Mouse (Mus musculus) stomach, embryonic 14.5 days (tissue): ENCODE measurements around the gene Dpm3. TPM values are rescaled to one million over a fixed set of nuclear protein-coding genes. Genes with fewer than 3 reads are reported as not detected.
A peak's percentile ranks its signal among the peaks of the same experiment; 100 is the strongest.

Experiments used
- ATAC-seq: fragments of 200-750 bp; cut with Nextera tagmentation; 2 replicates; pipeline ENCODE4 v1.8.0; 2017; ENCODE audit warnings: low read depth, moderate TSS enrichment; ENCODE audit not compliant: insufficient number of reproducible peaks, insufficient read depth, low FRiP score
- H3K27ac ChIP-seq: fragments of 300-500 bp; sonication (generic); 2 replicates; pipeline ENCODE4 v1.5.1; 2014; ENCODE audit warnings: mild to moderate bottlenecking, low read length, moderate library complexity, mixed read lengths
- H3K27me3 ChIP-seq: fragments of 300-500 bp; sonication (generic); 2 replicates; pipeline ENCODE4 v1.6.1; 2014; ENCODE audit warnings: low read length, control low read depth, mixed read lengths; ENCODE audit not compliant: control insufficient read depth, insufficient read depth
- H3K36me3 ChIP-seq: fragments of 300-500 bp; sonication (generic); 2 replicates; pipeline ENCODE4 v1.6.1; 2014; ENCODE audit warnings: mild to moderate bottlenecking, control low read depth, low read length, moderate library complexity, mixed read lengths; ENCODE audit not compliant: control insufficient read depth, insufficient read depth
- H3K4me1 ChIP-seq: fragments of 300-500 bp; sonication (generic); 2 replicates; pipeline ENCODE4 v1.6.1; 2014; ENCODE audit warnings: low read length, control low read depth, mixed read lengths; ENCODE audit not compliant: control insufficient read depth, insufficient read depth
- H3K4me2 ChIP-seq: fragments of 300-500 bp; sonication (generic); replicated peaks from 2 replicates; pipeline ENCODE4 v1.6.1; 2014; ENCODE audit warnings: low read depth, low read length, control low read depth
- H3K4me3 ChIP-seq: fragments of 300-500 bp; sonication (generic); 2 replicates; pipeline ENCODE4 v1.5.1; 2014; ENCODE audit warnings: low read depth, low read length, control low read depth
- H3K9ac ChIP-seq: fragments of 300-500 bp; sonication (generic); replicated peaks from 2 replicates; pipeline ENCODE4 v1.6.1; 2014; ENCODE audit warnings: low read depth, mild to moderate bottlenecking, control low read depth, low read length, moderate library complexity, mixed read lengths
- H3K9me3 ChIP-seq: fragments of 300-500 bp; sonication (generic); 2 replicates; pipeline ENCODE4 v1.6.1; 2016; ENCODE audit warnings: low read depth, low read length, control low read depth; ENCODE audit not compliant: control insufficient read depth
- WGBS: fragments of 180-500 bp; shearing (Covaris S2); extraction: QIAGEN DNeasy Blood & Tissue Kit; methylation state at CpG from one replicate; pipeline ENCODE4 v1.1.7; 2014; 5-methylcytosine and 5-hydroxymethylcytosine counted together
- microRNA counts: library from miRNA; unstranded; fragments of <30 nt; microRNA quantifications from one replicate; lab custom pipeline; 2016
- microRNA-seq: library from miRNA; unstranded; fragments of <30 nt; microRNA quantifications from one replicate; pipeline ENCODE4, GENCODE M21; 2016
- polyA plus RNA-seq: library from polyadenylated mRNA; unstranded; fragments of >200 nt; fragmentation: Nextera tagmentation; extraction: Ambion mirVana; gene quantifications from 2 replicates; pipeline ENCODE4 v1.2.1, GENCODE M21; 2014

Dpm3 gene
- polyA plus RNA-seq, 1 experiment from 2014 or later: 186 TPM

- Histone ChIP-seq H3K4me3 (no peak overlapping the region), H3K4me1 (no peaks in the 10 kb centered on the region), H3K36me3 (no peaks in the 10 kb centered on the region), H3K27me3 (no peaks in the 10 kb centered on the region), H3K9me3 (no peaks in the 10 kb centered on the region), H3K4me2 (no peak overlapping the region), H3K27ac (no peak overlapping the region), H3K9ac (no peak overlapping the region)
- ATAC-seq: peak; percentile 74
- 3% methylated on average over 9 of the region's 9 CpGs for WGBS
These were observed 48.9 kb downstream of the Dpm3 start for GRCm38 (mm10) chr3:89308089-89308488.

GRCm38 (mm10) chr3:89314340-89314739 lies 55.2 kb downstream of the Dpm3 start:
- Histone ChIP-seq H3K36me3 (no peaks in the 10 kb centered on the region), H3K9me3 (no peaks in the 10 kb centered on the region), H3K4me1 (peaks cover 30% of the 10 kb centered on the region), H3K27ac (no peak overlapping the region), H3K4me2 (no peak overlapping the region), H3K27me3 (peaks cover 11% of the 10 kb centered on the region; the same call in 1 of the 2 replicates), H3K9ac (no peak overlapping the region), H3K4me3 (no peak overlapping the region)
- 54% methylated on average over 5 of the region's 5 CpGs for WGBS
- no peak for ATAC-seq

- WGBS: 44% methylated on average over 2 of the region's 2 CpGs
- Histone ChIP-seq H3K27me3 (peaks cover 11% of the 10 kb centered on the region; the same call in 1 of the 2 replicates), H3K9me3 (no peaks in the 10 kb centered on the region), H3K36me3 (no peaks in the 10 kb centered on the region), H3K27ac (no peak overlapping the region), H3K9ac (no peak overlapping the region), H3K4me3 (peak overlapping the region; percentile 29; the same call in 1 of the 2 replicates), H3K4me1 (peaks cover 35% of the 10 kb centered on the region), H3K4me2 (peak overlapping the region; percentile 69)
- ATAC-seq: no peak
These were observed 55.6 kb downstream of the Dpm3 start for GRCm38 (mm10) chr3:89314791-89315190.

GRCm38 (mm10) chr3:89315195-89315929 lies 56.2 kb downstream of the Dpm3 start:
- peaks cover 40% of the 10 kb centered on the region for H3K4me1 ChIP-seq
- WGBS: 7% methylated on average over 26 of the region's 26 CpGs
- H3K27ac ChIP-seq: no peak overlapping the region
- no peak for ATAC-seq
- H3K9me3 ChIP-seq: no peaks in the 10 kb centered on the region
- H3K4me2 ChIP-seq: peak overlapping the region; percentile 69
- no peaks in the 10 kb centered on the region for H3K36me3 ChIP-seq
- peak overlapping the region; percentile 29 for H3K4me3 ChIP-seq
- no peak overlapping the region for H3K9ac ChIP-seq
- peaks cover 12% of the 10 kb centered on the region; the same call in 1 of the 2 replicates for H3K27me3 ChIP-seq

GRCm38 (mm10) chr3:89315930-89316831 lies 57.0 kb downstream of the Dpm3 start:
- Histone ChIP-seq H3K27ac (no peak overlapping the region), H3K36me3 (no peaks in the 10 kb centered on the region), H3K27me3 (peaks cover 15% of the 10 kb centered on the region; the same call in 1 of the 2 replicates), H3K4me2 (peak overlapping the region; percentile 69), H3K9ac (no peak overlapping the region), H3K4me3 (peak overlapping the region; percentile 29), H3K4me1 (peaks cover 48% of the 10 kb centered on the region), H3K9me3 (no peaks in the 10 kb centered on the region)
- ATAC-seq: peak; percentile 16; the same call in 1 of the 2 replicates
- WGBS: 13% methylated on average over 40 of the region's 40 CpGs

MicroRNAs encoded within 50 kb of the gene (microRNA counts, 519-probe panel; counts per million panel counts)
- microRNA mmu-miR-92b (lab: Ali Mortazavi, UCI): not detected

Small RNA genes within 50 kb of the gene (microRNA-seq; reads per million reads assigned to microRNA genes)
- gene Mir92b: 309 reads per million, percentile 61 among the genes with 10 or more reads in this experiment

Other genes with a start within 250 kb of the Dpm3 start
- gene Rusc1, start 166.0 kb upstream of the Dpm3 start, polyA plus RNA-seq: 19.2 and 19.5 TPM in 2 replicates
- gene Gm43738, start 158.3 kb upstream of the Dpm3 start, polyA plus RNA-seq: not detected in 2 replicates
- gene Fdps, start 157.4 kb upstream of the Dpm3 start, polyA plus RNA-seq: 247 and 278 TPM in 2 replicates
- gene Pklr, start 123.2 kb upstream of the Dpm3 start, polyA plus RNA-seq: 2.8 and 3.3 TPM in 2 replicates
- 1.4 and 1.9 TPM in 2 replicates for gene Hcn3, start 99.2 kb upstream of the Dpm3 start, polyA plus RNA-seq
- gene Clk2, start 94.6 kb upstream of the Dpm3 start, polyA plus RNA-seq: 32.7 and 35.1 TPM in 2 replicates
- gene Scamp3, start 81.9 kb upstream of the Dpm3 start, polyA plus RNA-seq: 92.9 and 95.1 TPM in 2 replicates
- 28.3 and 28.7 TPM in 2 replicates for gene Fam189b, start 76.2 kb upstream of the Dpm3 start, polyA plus RNA-seq
- 37.0 and 37.4 TPM in 2 replicates for gene Gba, start 56.4 kb upstream of the Dpm3 start, polyA plus RNA-seq
- gene Thbs3, start 44.2 kb upstream of the Dpm3 start, polyA plus RNA-seq: 24.2 and 26.4 TPM in 2 replicates
- gene Mtx1, start 32.3 kb upstream of the Dpm3 start, polyA plus RNA-seq: 182 and 196 TPM in 2 replicates
- 56.3 and 58.2 TPM in 2 replicates for gene Muc1, start 30.3 kb upstream of the Dpm3 start, polyA plus RNA-seq
- 297 and 314 TPM in 2 replicates for gene Krtcap2, start 13.4 kb upstream of the Dpm3 start, polyA plus RNA-seq
- 4.9 and 5.1 TPM in 2 replicates for gene Trim46, start 13.0 kb upstream of the Dpm3 start, polyA plus RNA-seq
- 86.5 TPM in 2 replicates for gene Slc50a1, start 11.2 kb downstream of the Dpm3 start, polyA plus RNA-seq
- gene Efna1, start 21.8 kb downstream of the Dpm3 start, polyA plus RNA-seq: 39.3 and 45.0 TPM in 2 replicates
- 10.9 and 11.6 TPM in 2 replicates for gene Efna3, start 63.6 kb downstream of the Dpm3 start, polyA plus RNA-seq
- gene Efna4, start 78.7 kb downstream of the Dpm3 start, polyA plus RNA-seq: 24.0 and 25.3 TPM in 2 replicates
- 27.9 and 28.5 TPM in 2 replicates for gene Adam15, start 90.6 kb downstream of the Dpm3 start, polyA plus RNA-seq
- gene Dcst2, start 102.6 kb downstream of the Dpm3 start, polyA plus RNA-seq: 0.18 and 0.42 TPM in 2 replicates
- gene Dcst1, start 105.9 kb downstream of the Dpm3 start, polyA plus RNA-seq: 0.11 and 0.55 TPM in 2 replicates
- gene Zbtb7b, start 135.4 kb downstream of the Dpm3 start, polyA plus RNA-seq: 4.5 and 5.7 TPM in 2 replicates
- 0.55 TPM in 1 of 2 replicates, not detected in the other for gene Lenep, start 143.4 kb downstream of the Dpm3 start, polyA plus RNA-seq
- gene Flad1, start 152.5 kb downstream of the Dpm3 start, polyA plus RNA-seq: 22.3 and 24.5 TPM in 2 replicates
- 470 and 503 TPM in 2 replicates for gene Cks1b, start 159.0 kb downstream of the Dpm3 start, polyA plus RNA-seq
- gene Shc1, start 159.1 kb downstream of the Dpm3 start, polyA plus RNA-seq: 68.7 and 73.2 TPM in 2 replicates
- gene Pygo2, start 170.9 kb downstream of the Dpm3 start, polyA plus RNA-seq: 39.7 and 49.2 TPM in 2 replicates
- gene Pbxip1, start 177.3 kb downstream of the Dpm3 start, polyA plus RNA-seq: 21.7 and 25.3 TPM in 2 replicates
- gene Pmvk, start 195.2 kb downstream of the Dpm3 start, polyA plus RNA-seq: 50.4 and 50.5 TPM in 2 replicates